Mouse (Mus musculus): Measurements from ENCODE around the gene Foxa1.

Foxa1 gene

DNA sequence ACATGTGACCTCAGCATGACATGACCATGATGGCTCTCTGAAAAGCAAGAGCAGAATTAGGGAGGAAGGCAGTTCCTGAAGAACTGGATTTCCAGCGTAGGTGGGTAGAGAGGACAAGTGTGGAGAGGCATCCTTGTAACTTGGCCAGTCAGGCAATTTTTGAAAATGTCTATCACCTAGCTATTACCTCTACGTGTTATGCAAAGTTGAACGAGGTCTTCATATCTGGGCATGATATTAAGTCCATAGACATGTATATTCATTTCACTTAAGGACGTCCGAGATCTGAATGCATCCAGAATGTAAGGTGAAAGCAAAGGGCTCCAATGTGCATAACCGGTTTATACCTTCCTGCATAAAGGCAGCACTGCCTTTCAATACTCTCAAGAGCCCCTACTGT is 5.6 kb downstream of the Foxa1 start:
- DNase-seq (ENCODE audit: low spot score), result no peak

DNA sequence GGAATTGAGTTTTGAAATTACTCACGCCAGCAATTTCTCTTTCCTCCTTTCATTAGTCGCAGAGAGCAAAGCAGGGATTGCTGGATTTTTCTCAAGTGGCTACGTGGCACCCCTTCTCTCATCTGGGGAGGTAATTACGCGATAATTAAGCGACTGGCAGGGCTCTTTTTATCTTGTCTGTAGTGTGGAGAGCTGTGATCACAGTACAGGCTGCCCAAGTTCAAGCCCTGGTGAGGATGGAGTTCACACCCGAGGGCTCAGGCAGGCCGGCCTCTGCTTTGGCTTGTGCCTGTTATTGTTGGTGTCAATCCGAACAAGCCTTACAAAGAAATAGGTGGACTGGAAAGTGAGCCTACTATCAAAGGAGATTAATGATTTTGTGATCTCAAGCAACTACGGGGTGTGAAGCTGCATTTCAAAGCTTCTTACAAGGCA is 7.1 kb downstream of the Foxa1 start:
- DNase-seq (ENCODE audit: low spot score), result no peak

DNA sequence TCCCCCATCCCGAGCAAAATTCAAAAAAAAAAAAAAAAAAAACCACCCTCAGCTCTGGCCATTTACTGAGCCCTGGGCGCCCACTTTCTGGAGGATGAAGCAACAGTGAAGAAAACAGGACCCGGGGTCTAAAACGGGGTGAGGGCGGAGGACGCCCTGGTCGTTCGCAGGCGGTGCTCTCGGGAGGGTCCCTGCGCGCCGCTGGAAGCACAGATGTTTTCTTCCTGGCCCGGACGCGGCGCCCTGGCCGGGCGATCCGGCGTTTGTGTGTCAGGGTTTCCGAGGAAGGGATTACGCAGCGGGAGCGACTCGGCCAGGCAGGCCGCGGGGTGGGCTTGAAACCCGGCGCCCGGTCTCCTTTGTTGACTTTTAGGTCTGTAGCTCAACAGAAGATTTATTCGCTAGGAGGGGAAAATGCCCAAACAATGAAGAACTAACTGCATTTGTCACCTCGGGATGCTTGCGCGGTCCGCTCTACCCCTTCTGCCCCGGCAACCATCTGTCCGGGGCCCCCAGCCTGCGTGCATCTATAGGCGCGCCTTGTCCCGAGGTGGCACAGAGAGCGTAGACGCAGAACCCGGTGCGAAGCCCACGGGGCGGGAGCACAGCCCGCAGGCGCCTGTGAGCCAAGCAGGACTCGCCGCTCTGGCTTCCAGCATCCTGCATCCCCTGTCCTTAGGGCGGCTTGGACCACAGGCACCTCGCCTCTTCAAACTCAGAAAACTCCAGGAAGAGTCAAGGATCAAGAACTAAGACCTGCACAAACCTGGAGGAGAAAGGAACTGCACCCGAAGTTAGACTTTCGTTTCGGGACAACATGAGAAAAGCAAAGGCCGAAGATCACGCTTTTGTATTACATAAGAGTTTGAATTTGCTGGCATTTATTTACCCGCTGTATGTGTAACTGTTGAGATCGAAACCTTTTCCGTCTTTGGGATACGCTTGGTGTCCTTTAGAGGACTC is 7.8 kb downstream of the Foxa1 start:
- no peak for DNase-seq (ENCODE audit: low spot score)

DNA sequence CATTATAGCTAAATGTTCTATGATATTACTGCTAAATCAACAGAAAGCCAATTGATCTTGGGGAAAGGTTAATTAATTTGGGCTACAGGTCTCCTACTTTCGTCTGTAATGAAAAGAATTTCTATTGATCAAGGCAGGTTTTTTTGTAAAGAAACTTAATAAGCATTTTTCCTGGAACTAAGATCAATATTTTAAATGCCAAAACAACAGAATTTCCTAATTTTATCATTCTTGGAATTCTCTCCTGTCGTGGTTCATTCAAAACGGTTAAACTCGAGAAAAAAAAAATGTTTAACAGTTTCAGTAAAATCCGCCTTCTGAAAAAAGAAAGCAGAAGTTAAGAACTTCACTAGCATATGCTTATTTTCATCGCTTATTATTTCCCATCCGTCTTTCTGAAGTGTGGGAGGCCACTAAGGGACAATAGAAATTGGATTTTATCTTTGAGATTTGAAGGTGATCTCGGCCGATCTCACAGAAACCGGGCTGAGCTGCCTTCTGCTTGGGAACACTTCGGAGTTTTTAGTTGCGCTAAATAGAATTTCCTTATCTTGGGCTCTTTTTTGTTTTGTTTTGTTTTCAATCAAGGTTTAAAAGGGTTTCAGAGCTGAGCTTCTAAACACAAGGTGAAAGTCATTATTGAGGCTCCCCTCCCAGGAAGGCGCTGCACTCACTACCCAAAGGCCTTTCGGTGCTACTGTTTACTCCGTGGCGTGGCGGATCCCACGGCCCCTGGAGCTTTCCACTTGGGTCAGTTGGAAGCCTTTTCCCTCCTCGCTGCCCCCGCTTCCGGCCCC is 8.7 kb downstream of the Foxa1 start:
- no peak for DNase-seq (ENCODE audit: low spot score)

DNA sequence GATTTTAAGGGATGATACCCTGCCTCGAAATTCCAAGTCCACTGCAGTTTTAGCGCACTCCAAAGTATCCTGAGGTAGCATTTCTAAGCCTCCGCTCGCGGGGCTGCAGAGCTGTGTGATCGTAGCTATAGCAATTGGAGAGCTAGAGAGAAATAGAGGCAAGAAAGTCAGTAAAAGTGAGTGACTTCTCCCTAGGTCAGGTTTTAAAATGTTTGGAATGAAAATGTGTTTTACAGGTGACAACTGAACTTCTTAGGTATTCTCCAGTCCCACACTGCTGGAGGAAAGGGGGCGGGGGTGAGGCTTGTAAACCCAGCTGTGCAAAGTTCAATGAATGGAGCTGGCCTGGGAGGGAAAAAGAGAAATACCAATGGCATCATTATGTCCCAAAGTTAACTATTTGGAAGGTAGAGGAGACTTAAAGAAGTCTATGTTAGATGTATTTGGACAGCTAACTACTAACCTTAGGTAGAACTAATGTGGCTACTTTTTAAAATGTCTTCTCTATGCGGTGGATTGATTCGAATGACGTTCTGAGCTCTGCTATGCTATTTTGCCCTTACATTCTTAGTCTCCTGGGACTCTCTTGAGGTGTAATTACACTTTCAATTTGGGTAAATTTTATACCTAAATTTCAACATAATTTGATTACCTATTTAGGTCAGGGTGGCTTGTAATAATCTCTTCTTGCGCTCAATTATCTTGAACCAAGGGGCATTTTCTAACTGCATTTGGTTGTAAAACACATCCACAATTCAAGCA is 9.6 kb downstream of the Foxa1 start:
- no peak for DNase-seq (ENCODE audit: low spot score)

DNA sequence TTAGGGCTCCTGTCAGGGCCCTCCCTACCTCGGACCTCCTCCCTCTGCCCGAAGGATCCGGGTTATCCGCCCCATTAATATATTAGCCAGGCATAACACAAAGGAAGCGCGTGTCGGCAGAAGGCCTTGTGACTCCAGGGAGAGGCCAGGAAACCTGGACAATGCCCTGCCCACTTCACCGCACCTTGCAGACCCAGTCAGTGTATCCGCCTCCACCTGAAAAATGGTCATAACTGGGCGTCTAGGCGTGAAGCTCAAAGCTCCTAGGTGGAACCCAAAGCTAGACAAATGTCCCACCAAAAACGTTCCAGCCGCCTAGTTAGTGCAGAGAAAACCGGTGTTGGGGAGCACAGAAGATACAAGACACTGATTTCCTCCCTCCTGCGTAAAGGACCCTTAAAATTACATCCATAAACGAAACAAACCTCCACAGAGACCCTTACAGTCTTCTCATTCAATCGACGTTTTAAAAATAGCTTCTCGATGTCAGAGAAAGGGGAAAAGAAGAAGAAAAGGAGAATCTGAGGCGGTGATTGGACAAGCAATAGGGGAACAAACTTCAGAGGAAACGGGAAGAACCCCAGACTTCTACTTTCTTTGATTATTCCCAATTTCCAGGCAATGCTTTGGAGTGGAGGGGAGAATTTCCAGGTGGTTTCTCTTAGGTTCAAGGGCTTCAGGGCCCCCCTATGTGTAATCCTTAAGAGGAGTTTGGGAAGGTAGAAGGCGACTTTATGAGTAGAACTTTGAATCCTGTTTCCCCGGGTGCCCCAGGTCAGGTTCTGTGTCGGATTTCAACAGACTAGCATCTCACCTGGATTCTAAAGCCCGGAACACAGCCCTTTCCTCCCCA is 10.4 kb downstream of the Foxa1 start:
- no peak for DNase-seq (ENCODE audit: low spot score)

DNA sequence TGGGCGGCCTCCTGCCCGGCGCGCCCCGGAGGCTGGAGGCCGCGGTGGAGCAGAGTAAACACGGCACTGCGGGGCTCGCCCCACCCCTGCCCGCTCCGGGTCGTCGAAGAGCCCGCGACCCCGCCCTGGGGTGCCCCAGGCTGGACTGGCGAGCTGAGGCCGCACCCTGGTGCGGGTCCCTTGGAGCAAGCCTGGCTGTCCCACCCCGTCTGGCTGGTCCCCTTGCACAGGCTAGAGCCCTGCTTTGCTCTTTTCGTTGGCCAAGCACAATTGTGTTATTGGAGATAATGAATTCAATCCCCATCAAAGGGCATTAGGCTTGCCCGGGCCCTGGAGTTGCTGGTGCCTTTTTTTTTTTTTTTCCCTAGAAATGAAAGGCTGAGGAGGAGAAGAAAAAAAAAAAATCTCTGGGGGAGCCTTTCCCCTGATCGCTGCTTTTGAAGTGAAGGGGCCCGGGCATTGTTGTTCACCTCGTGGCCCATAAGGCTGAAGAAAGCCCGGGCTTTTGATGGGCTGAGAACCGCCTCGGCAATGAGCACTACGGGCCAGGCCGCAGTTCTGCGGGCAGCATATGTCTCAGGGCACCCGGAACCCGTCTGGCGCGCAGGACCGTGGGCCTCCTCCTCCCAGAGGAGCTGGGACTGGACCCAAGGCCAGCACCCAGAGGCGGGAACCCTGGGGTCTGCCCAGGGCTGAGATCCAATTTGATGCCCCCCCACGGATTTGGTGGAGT is 11.7 kb downstream of the Foxa1 start:
- DNase-seq (ENCODE audit: low spot score), result no peak

DNA sequence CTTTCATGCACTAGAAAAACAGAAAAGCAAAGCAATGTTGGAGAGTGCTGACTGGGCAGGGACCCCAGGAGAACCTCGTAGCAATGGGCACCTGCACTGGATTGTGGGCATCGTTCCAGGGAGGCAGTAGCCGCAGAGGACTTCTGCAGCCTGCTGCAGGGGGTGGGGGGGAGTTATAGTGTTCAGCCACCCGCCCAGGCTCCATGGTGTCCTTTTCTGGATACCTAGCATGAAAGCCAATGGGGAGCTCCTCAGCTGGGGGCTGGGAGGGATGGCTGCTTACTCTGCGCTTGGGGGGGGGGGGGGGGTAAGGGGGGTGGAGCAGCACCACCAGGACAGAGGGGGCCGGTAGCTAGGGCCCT is 12.2 kb downstream of the Foxa1 start:
- no peak for DNase-seq (ENCODE audit: low spot score)

DNA sequence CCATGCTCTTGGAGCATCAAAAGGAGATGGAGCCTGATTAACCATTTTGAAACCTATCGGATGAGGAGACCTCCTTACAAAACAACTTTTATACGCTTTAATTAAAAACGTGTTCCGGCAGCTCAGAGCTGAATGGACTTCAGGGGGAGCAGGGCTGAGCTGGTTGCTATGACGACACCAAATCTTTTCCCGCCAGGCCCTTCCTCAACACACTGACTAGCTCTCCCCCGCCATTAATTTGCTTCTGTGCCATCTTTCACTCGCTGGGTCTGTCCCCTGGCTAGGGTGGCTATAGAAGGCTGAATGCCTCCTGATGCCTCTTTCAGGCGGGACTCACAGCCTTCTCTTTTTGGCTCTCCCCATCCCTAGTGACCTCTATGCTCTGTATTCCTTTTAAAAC is 16.2 kb downstream of the Foxa1 start:
- DNase-seq (ENCODE audit: low spot score), result no peak

DNA sequence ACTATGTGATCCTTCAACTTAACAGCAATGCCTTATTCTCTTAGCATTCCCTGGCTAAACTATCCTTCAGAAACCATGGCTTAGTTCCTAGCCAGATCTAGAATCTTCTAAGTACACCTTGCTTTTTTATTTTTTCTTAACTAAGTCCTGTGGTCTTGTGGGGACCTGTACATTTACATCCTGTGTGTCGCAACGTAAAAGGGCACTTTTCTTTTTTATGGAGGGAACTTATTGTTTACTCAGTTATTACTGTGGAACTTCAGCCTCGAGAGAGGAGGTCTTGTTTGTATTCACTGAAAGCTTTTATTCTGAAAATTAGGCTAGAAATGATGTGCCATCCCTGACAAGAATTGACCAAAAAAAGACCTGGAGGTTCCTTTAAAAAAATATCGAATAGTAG is 18.4 kb downstream of the Foxa1 start:
- no peak for DNase-seq (ENCODE audit: low spot score)

DNA sequence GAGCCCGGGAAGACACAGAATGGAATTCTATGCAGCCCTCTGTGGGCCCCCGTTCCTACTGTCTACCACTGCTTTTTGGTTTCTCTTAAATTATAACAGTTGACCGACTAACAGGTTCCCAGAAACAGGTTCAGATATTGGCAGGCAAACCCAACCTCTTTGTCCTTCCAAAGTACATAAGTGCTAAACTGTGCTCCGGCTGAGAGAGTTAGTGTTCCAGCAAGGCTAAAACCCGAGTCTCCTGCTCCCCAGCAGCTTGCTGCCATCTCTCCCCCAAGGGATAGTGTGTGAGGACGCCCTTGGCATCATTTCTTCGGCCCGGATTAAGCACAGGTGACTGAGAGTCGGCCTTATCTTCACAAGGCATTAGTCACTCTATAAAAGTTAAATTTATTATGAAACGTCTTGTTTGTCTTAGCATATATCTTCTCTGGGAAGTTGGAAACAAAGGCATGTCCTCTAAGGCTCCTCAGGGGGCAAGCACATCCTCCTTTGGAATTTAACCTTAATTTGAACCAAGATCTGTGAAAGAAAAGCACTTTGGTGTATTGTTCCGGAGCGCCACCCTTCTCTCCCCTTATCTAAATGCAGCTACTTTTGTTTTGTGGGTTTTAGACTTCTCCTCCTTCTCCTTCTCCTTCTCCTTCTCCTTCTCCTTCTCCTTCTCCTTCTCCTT is 30.9 kb downstream of the Foxa1 start:
- DNase-seq (ENCODE audit: low spot score), result no peak

DNA sequence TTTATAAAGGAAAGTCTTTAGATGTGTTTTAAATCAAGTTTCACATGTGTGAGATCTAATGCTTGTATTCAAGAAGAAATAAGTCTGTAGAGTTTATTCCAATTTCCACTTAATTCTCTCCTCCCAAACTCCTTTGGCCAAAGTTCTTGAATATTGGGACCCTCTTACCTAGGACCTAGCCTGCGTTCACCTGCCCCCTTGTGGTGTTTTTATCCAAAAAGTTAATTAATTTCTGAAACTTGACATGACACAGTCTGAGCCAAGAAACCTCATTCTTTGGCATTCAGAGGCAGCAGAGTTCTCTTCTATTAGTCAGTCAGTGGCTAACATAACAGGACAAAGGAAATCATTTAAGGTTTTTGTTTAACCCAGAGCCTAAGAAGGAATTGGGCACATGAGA is 32.2 kb downstream of the Foxa1 start:
- no peak for DNase-seq (ENCODE audit: low spot score)

DNA sequence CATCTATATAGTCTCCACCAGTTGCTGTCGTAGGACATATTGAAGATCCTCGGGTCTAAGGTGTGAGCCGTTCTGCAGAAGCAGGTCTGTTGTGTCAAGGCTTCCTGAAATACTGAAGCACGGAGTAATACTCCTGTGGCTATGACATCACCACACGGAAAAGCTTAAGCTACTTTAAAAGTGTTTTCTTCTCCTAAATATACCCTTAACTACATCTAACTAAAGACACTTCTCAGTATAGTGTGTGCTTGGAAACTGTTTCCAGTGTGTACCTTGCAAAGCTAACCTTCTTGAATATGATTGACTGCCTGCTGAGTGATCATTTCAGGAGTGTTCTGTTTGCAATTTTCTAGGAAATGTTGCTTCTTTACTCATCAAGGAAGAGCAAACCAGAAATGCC is 35.2 kb downstream of the Foxa1 start:
- no peak for DNase-seq (ENCODE audit: low spot score)

DNA sequence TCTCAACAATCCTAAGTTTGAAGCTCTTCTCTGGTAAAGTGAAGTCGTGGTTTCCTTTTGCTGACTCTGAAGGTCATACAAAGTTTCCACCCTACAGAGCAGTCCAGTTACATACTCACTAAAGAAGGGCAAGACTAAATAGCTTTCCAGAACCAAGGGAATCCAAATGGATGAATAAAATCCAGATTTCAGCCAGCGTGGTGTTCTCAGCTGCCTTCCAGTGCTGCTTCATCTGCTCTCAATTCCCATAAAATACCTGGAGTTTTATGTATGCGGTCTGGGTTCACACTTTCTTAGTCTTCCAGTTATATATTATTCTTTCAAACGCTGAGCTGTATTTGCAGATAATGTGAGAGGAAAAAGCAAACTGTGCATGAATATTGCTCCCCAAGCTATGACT is 35.6 kb downstream of the Foxa1 start:
- DNase-seq (ENCODE audit: low spot score), result no peak

DNA sequence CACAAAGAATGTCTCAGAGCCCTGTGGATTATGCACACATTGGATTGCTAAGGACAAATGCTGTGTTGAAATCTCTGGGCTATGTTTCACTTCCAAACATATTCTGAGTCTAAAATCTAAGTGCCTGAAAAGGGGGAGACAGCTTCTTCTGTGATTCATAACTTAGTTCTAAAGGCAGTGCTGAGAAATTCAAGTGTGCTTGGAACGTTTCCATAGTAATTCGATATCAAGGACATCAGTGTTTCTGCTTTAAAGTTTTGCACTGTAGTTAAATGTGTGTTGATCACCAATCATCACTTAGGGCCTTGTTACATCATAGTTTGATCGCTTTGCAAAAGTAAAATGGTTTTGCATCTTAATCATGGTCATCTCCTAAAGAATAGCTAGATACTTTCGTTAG is 37.0 kb downstream of the Foxa1 start:
- no peak for DNase-seq (ENCODE audit: low spot score)

DNA sequence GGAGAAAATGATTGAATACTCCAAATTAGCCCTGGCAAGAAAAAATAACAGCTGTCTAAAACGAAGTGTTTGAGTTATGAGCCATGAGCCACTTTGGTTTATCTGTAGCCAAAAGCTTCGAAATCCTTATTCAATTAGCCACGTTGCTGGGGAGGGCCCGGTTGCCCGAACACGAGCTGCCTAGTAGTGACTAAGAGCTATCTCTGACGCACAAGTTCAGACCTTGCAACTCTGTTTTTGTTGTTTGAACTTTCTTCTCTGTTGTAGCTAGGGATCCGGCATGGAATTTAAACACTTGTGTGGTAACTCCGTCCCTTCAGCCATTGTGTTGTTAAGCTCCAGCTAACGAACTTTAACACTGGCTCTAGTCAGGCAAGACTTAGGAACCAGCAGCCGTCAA is 37.8 kb downstream of the Foxa1 start:
- DNase-seq (ENCODE audit: low spot score), result no peak

DNA sequence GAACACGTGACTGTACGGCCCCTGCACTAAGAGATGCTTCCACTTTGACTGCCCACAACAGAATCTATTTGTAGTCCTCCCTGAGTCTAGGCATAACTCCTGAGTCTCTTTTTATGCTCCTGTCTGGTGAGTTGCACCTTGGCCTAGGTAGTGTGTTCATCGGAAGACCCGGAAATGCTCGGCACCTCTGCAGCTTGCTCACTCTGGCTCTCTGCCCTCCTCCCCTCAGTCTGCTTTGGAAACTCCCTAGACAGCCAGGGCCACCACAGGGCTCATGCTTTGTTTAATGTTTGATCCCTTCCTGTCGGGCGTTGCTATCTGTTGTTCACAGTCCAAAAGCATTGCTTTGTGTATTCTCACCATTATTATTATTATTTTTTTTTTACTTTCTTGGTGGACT is 41.4 kb downstream of the Foxa1 start:
- no peak for DNase-seq (ENCODE audit: low spot score)

DNA sequence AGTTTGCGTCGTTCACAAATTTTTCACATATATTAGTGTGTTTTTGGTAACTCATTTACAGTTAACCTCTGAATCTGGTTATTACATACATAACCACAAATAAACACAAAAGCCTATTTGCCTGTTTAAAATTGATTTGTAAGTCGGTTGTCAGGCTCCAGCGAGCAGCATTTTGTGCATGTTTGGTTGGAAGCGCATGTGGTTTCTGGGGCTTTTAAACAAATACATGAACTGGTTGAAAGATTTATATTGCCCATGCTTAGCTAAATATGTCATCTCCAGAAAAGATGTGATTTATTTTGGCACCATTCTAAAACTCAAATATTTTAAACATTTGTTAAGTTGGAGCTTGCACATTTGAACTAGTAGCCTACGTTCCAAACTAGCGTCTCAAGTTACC is 46.5 kb downstream of the Foxa1 start:
- no peak for DNase-seq (ENCODE audit: low spot score)

DNA sequence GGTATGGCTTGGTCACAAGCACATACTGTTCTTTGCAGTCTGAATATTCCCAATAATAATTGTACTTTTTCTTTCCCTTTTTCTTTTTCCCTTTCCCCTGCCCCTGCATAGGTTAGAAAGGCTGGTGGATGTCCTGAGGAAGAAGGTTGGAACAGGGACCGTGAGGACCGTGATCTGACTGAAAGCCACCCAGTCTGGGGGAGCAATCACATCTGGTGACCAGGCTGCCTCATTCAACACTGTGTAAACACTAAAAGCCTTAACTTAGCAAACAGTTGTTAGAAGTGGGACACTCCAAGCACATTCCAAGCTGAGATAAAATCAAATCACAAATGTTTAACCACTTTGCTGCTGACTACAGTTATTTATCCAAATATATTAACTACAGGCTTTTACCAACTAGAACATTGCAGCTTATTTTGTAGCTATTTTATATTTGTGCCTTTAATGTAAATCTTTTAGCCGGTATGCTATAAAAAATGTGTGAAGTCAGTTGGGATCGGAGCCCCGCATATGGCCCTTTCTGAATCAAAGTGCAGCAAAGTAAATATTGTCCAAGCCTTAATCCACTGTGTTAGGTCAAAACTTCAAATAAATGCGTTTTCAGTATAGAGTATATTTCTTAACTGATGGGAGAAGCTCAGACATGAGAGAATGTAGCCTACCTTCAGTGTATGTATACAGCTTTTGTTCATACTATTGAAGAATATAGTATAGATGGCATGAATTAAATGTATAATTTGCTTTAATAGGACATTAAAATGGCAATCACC is 50.2 kb downstream of the Foxa1 start:
- no peak for DNase-seq (ENCODE audit: low spot score)

Measured in layer of hippocampus, adult 11-12 months (tissue).